Mouse (Mus musculus): ENCODE measurements around the gene Lrrc8d. TPM values are rescaled to one million over a fixed set of nuclear protein-coding genes. Genes with fewer than 3 reads are reported as not detected.
A peak's percentile ranks its signal among the peaks of the same experiment; 100 is the strongest.

Lrrc8d gene
- polyA plus RNA-seq, 1 experiment from 2014 or later = 9.7 TPM

- Histone ChIP-seq H3K36me3 (ENCODE audit: control insufficient read depth, insufficient read depth, low read length) (no peaks in the 10 kb centered on the region), H3K9me3 (replicated peaks; ENCODE audit: control insufficient read depth, low read length) (no peaks in the 10 kb centered on the region), H3K27ac (ENCODE audit: low read length) (no peak overlapping the region), H3K4me1 (ENCODE audit: control insufficient read depth, insufficient read depth, low read length) (peaks cover 13% of the 10 kb centered on the region), H3K4me3 (replicated peaks; ENCODE audit: low read length) (no peak overlapping the region), H3K9ac (ENCODE audit: low read length) (no peak overlapping the region), H3K4me2 (ENCODE audit: low read depth, low read length) (no peak overlapping the region), H3K27me3 (ENCODE audit: control insufficient read depth, insufficient read depth, low read length) (no peaks in the 10 kb centered on the region)
- ATAC-seq (ENCODE audit: insufficient read depth, low FRiP score) = no peak
- WGBS = 81% methylated on average over 6 of the region's 6 CpGs
Observed at GRCm38 (mm10) chr5:105730193-105730831, 30.5 kb downstream of the Lrrc8d start.

GRCm38 (mm10) chr5:105731173-105731626, 31.4 kb downstream of the Lrrc8d start:
- peak overlapping the region; percentile 76; the same call in 1 of the 2 replicates for H3K9ac ChIP-seq (ENCODE audit: low read length)
- ATAC-seq (ENCODE audit: insufficient read depth, low FRiP score) = peak; percentile 39; the same call in 1 of the 2 replicates
- H3K27ac ChIP-seq (ENCODE audit: low read length) = peak overlapping the region; percentile 36

GRCm38 (mm10) chr5:105731627-105732432, 32.1 kb downstream of the Lrrc8d start:
- Histone ChIP-seq H3K9me3 (replicated peaks; ENCODE audit: control insufficient read depth, low read length) (no peaks in the 10 kb centered on the region), H3K4me2 (ENCODE audit: low read depth, low read length) (peak overlapping the region; percentile 95), H3K9ac (ENCODE audit: low read length) (peak overlapping the region; percentile 76), H3K36me3 (ENCODE audit: control insufficient read depth, insufficient read depth, low read length) (no peaks in the 10 kb centered on the region), H3K27ac (ENCODE audit: low read length) (peak overlapping the region; percentile 36), H3K27me3 (ENCODE audit: control insufficient read depth, insufficient read depth, low read length) (no peaks in the 10 kb centered on the region), H3K4me3 (replicated peaks; ENCODE audit: low read length) (peak overlapping the region; percentile 62), H3K4me1 (ENCODE audit: control insufficient read depth, insufficient read depth, low read length) (peaks cover 13% of the 10 kb centered on the region)
- WGBS = 3% methylated on average over 52 of the region's 52 CpGs
- ATAC-seq (ENCODE audit: insufficient read depth, low FRiP score) = peak; percentile 70

More at GRCm38 (mm10) chr5:105731173-105731626, 31.4 kb downstream of the Lrrc8d start:
- peaks cover 13% of the 10 kb centered on the region for H3K4me1 ChIP-seq (ENCODE audit: control insufficient read depth, insufficient read depth, low read length)
- no peaks in the 10 kb centered on the region for H3K9me3 ChIP-seq (replicated peaks; ENCODE audit: control insufficient read depth, low read length)
- peak overlapping the region; percentile 95 for H3K4me2 ChIP-seq (ENCODE audit: low read depth, low read length)
- peak overlapping the region; percentile 62 for H3K4me3 ChIP-seq (replicated peaks; ENCODE audit: low read length)
- H3K36me3 ChIP-seq (ENCODE audit: control insufficient read depth, insufficient read depth, low read length) = no peaks in the 10 kb centered on the region
- no peaks in the 10 kb centered on the region for H3K27me3 ChIP-seq (ENCODE audit: control insufficient read depth, insufficient read depth, low read length)
- WGBS = 20% methylated on average over 16 of the region's 16 CpGs

DNA sequence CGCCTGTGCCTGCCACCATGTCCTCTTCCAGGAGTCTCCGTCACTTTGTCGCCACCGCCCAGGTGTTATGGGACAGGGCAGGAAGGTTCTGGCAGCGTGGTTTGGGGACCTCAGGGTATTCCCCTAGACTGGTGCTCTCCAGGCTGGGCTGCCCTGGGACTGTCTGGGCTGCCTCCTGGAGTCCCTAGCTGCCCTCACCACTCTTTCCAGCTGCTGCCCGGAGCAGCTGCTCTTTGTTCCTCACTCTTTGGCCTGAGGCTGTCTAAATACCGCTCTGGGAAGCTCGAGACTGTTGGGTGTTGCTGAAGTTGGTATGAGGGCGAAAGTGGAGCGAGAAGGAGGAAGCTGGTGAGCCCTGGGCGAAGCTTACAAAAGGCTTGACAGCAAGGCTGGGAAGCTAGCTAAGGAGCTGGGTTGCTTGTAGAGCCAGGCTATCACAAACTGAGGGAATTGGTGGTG, 32.7 kb downstream of the Lrrc8d start:
- no peaks in the 10 kb centered on the region for H3K9me3 ChIP-seq (replicated peaks; ENCODE audit: control insufficient read depth, low read length)
- H3K4me2 ChIP-seq (ENCODE audit: low read depth, low read length) = peak overlapping the region; percentile 95
- 29% methylated on average over 11 of the region's 11 CpGs for WGBS
- H3K4me1 ChIP-seq (ENCODE audit: control insufficient read depth, insufficient read depth, low read length) = peaks cover 13% of the 10 kb centered on the region
- H3K27ac ChIP-seq (ENCODE audit: low read length) = peak overlapping the region; percentile 36
- H3K4me3 ChIP-seq (replicated peaks; ENCODE audit: low read length) = peak overlapping the region; percentile 62
- H3K36me3 ChIP-seq (ENCODE audit: control insufficient read depth, insufficient read depth, low read length) = no peaks in the 10 kb centered on the region
- peak; percentile 57; the same call in 1 of the 2 replicates for ATAC-seq (ENCODE audit: insufficient read depth, low FRiP score)
- peak overlapping the region; percentile 76 for H3K9ac ChIP-seq (ENCODE audit: low read length)
- no peaks in the 10 kb centered on the region for H3K27me3 ChIP-seq (ENCODE audit: control insufficient read depth, insufficient read depth, low read length)

DNA sequence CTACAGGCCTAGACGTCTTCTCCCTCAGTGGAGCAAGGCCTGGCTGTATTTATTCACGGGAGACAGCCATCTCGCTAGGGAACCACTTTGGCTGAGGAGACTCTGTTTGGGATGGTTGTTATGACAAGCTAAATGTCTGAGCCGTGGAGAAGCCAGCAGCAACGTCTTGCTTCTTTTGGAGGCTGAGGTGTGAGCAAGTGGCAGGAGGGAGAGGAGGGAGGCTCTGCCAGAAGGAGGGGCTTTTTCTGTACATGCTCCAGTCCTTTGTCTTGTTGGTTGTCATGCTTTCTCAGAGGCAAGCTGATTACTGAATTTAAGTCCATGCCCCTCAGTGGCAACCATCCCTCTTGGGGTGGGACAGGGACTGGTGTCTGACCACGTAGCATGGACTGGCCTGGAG, 33.5 kb downstream of the Lrrc8d start:
- Histone ChIP-seq H3K36me3 (ENCODE audit: control insufficient read depth, insufficient read depth, low read length) (no peaks in the 10 kb centered on the region), H3K27me3 (ENCODE audit: control insufficient read depth, insufficient read depth, low read length) (no peaks in the 10 kb centered on the region), H3K9me3 (replicated peaks; ENCODE audit: control insufficient read depth, low read length) (no peaks in the 10 kb centered on the region), H3K27ac (ENCODE audit: low read length) (no peak overlapping the region), H3K9ac (ENCODE audit: low read length) (no peak overlapping the region), H3K4me3 (replicated peaks; ENCODE audit: low read length) (no peak overlapping the region), H3K4me1 (ENCODE audit: control insufficient read depth, insufficient read depth, low read length) (peaks cover 13% of the 10 kb centered on the region), H3K4me2 (ENCODE audit: low read depth, low read length) (no peak overlapping the region)
- 57% methylated on average over 6 of the region's 6 CpGs for WGBS
- no peak for ATAC-seq (ENCODE audit: insufficient read depth, low FRiP score)

GRCm38 (mm10) chr5:105736365-105736764, 36.6 kb downstream of the Lrrc8d start:
- no peak overlapping the region for H3K9ac ChIP-seq (ENCODE audit: low read length)
- H3K36me3 ChIP-seq (ENCODE audit: control insufficient read depth, insufficient read depth, low read length) = no peaks in the 10 kb centered on the region
- peaks cover 13% of the 10 kb centered on the region; the same call in 1 of the 2 replicates for H3K4me1 ChIP-seq (ENCODE audit: control insufficient read depth, insufficient read depth, low read length)
- no peaks in the 10 kb centered on the region for H3K9me3 ChIP-seq (replicated peaks; ENCODE audit: control insufficient read depth, low read length)
- H3K27me3 ChIP-seq (ENCODE audit: control insufficient read depth, insufficient read depth, low read length) = no peaks in the 10 kb centered on the region
- WGBS = 83% methylated on average over 6 of the region's 6 CpGs
- no peak overlapping the region for H3K27ac ChIP-seq (ENCODE audit: low read length)
- no peak for ATAC-seq (ENCODE audit: insufficient read depth, low FRiP score)
- no peak overlapping the region for H3K4me3 ChIP-seq (replicated peaks; ENCODE audit: low read length)
- H3K4me2 ChIP-seq (ENCODE audit: low read depth, low read length) = no peak overlapping the region

DNA sequence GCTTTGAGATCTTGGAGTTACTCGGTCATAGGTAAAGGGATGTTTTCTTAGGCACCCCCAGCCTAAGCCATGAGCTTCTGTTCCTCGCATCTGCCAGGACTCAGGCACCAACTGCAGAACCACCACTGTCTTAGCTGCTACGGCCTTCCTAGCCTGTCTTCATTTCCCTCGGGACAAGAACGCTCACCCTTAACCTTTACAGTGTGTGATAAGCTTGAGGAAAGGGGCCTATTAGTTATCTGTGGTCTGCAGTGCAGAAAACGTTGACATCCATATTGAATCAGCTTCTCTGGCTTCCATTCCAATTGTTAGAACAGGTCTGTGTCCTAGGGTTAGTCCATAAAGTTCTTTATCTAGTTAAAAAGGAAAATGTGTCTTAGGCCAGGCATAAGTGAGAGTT, 37.4 kb downstream of the Lrrc8d start:
- Histone ChIP-seq H3K9ac (ENCODE audit: low read length) (no peak overlapping the region), H3K4me3 (replicated peaks; ENCODE audit: low read length) (no peak overlapping the region), H3K27ac (ENCODE audit: low read length) (no peak overlapping the region), H3K4me2 (ENCODE audit: low read depth, low read length) (no peak overlapping the region), H3K36me3 (ENCODE audit: control insufficient read depth, insufficient read depth, low read length) (no peaks in the 10 kb centered on the region), H3K27me3 (ENCODE audit: control insufficient read depth, insufficient read depth, low read length) (no peaks in the 10 kb centered on the region), H3K9me3 (replicated peaks; ENCODE audit: control insufficient read depth, low read length) (no peaks in the 10 kb centered on the region), H3K4me1 (ENCODE audit: control insufficient read depth, insufficient read depth, low read length) (peaks cover 9% of the 10 kb centered on the region; the same call in 1 of the 2 replicates)
- 58% methylated on average over 6 of the region's 6 CpGs for WGBS
- no peak for ATAC-seq (ENCODE audit: insufficient read depth, low FRiP score)

GRCm38 (mm10) chr5:105740437-105740836, 40.7 kb downstream of the Lrrc8d start:
- Histone ChIP-seq H3K4me2 (ENCODE audit: low read depth, low read length) (no peak overlapping the region), H3K4me1 (ENCODE audit: control insufficient read depth, insufficient read depth, low read length) (peaks cover 13% of the 10 kb centered on the region; the same call in 1 of the 2 replicates), H3K4me3 (replicated peaks; ENCODE audit: low read length) (no peak overlapping the region), H3K9ac (ENCODE audit: low read length) (no peak overlapping the region), H3K9me3 (replicated peaks; ENCODE audit: control insufficient read depth, low read length) (no peaks in the 10 kb centered on the region), H3K27ac (ENCODE audit: low read length) (no peak overlapping the region), H3K36me3 (ENCODE audit: control insufficient read depth, insufficient read depth, low read length) (no peaks in the 10 kb centered on the region), H3K27me3 (ENCODE audit: control insufficient read depth, insufficient read depth, low read length) (no peaks in the 10 kb centered on the region)
- 60% methylated on average over 7 of the region's 7 CpGs for WGBS
- no peak for ATAC-seq (ENCODE audit: insufficient read depth, low FRiP score)

- Histone ChIP-seq H3K27me3 (ENCODE audit: control insufficient read depth, insufficient read depth, low read length) (no peaks in the 10 kb centered on the region), H3K27ac (ENCODE audit: low read length) (no peak overlapping the region), H3K36me3 (ENCODE audit: control insufficient read depth, insufficient read depth, low read length) (no peaks in the 10 kb centered on the region), H3K9me3 (replicated peaks; ENCODE audit: control insufficient read depth, low read length) (no peaks in the 10 kb centered on the region), H3K4me2 (ENCODE audit: low read depth, low read length) (no peak overlapping the region), H3K9ac (ENCODE audit: low read length) (no peak overlapping the region), H3K4me3 (replicated peaks; ENCODE audit: low read length) (no peak overlapping the region), H3K4me1 (ENCODE audit: control insufficient read depth, insufficient read depth, low read length) (peaks cover 13% of the 10 kb centered on the region; the same call in 1 of the 2 replicates)
- 0 out of 2 replicates have a peak, but pooled peaks have one; percentile 15 for ATAC-seq (ENCODE audit: insufficient read depth, low FRiP score)
- WGBS = 62% methylated on average over 5 of the region's 5 CpGs
Observed at GRCm38 (mm10) chr5:105742641-105743040, 42.9 kb downstream of the Lrrc8d start.

Measured in stomach, embryonic 16.5 days (tissue).